Mouse (Mus musculus) MEL (cell line): ENCODE measurements around the gene Sgms1. TPM values are rescaled to one million over a fixed set of nuclear protein-coding genes. Genes with fewer than 3 reads are reported as not detected.
A peak's percentile ranks its signal among the peaks of the same experiment; 100 is the strongest.
"Not testable (repeated sequence)": the region's sequence is repeated elsewhere in the genome, so short reads cannot be mapped to it uniquely, and the experiment has no call there.

Source experiments
- DNase-seq: peaks from one replicate; pipeline ENCODE4 v3.0.0; 2011; ENCODE audit warnings: low read depth, low spot score
- H3K27ac ChIP-seq: 2 replicates; pipeline ENCODE4 v1.5.1; 2012; ENCODE audit warnings: low read depth, mild to moderate bottlenecking, control low read depth, low read length, moderate library complexity; ENCODE audit not compliant: control insufficient read depth
- H3K27me3 ChIP-seq, 2 experiments: fragments of 150-350 bp in 1 of 2; sonication (generic) in 1 of 2; 2 replicates each; pipeline ENCODE4 v1.6.1; 2012; ENCODE audit warnings: low read length in 2 of 2, mild to moderate bottlenecking in 2 of 2, improper control_type of control experiment in 1 of 2, moderate library complexity in 1 of 2; ENCODE audit not compliant: insufficient read depth in 2 of 2, control insufficient read depth in 1 of 2
- H3K36me3 ChIP-seq, 2 experiments: 2 replicates each; pipeline ENCODE4 v1.6.1; 2012 to 2014; ENCODE audit warnings: low read length in 2 of 2, improper control_type of control experiment in 1 of 2, inconsistent platforms in 1 of 2, mild to moderate bottlenecking in 1 of 2; ENCODE audit not compliant: insufficient read depth in 2 of 2, control insufficient read depth in 1 of 2
- H3K4me1 ChIP-seq, 2 experiments: fragments of 150-350 bp in 1 of 2; sonication (generic) in 1 of 2; 2 replicates each; pipeline ENCODE4 v1.6.1; 2012; ENCODE audit warnings: low read length in 2 of 2, improper control_type of control experiment in 1 of 2, mild to moderate bottlenecking in 1 of 2; ENCODE audit not compliant: insufficient read depth in 2 of 2, control insufficient read depth in 1 of 2
- H3K4me3 ChIP-seq, 2 experiments: fragments of 150-350 bp in 1 of 2; sonication (generic) in 1 of 2; 2 replicates each; pipeline ENCODE4 v1.5.1; 2012; ENCODE audit warnings: low read depth in 2 of 2, low read length in 2 of 2, mild to moderate bottlenecking in 2 of 2, moderate library complexity in 2 of 2, control low read depth in 1 of 2, improper control_type of control experiment in 1 of 2; ENCODE audit not compliant: control insufficient read depth in 1 of 2, insufficient read depth in 1 of 2
- H3K79me2 ChIP-seq: 2 replicates; pipeline ENCODE4 v1.6.1; 2012; ENCODE audit warnings: mild to moderate bottlenecking, low read length, moderate library complexity; ENCODE audit not compliant: control insufficient read depth, poor library complexity, insufficient read depth
- H3K9ac ChIP-seq: 2 replicates; pipeline ENCODE4 v1.6.1; 2012; ENCODE audit warnings: low read depth, mild to moderate bottlenecking, control low read depth, low read length, moderate library complexity; ENCODE audit not compliant: control insufficient read depth, poor library complexity, severe bottlenecking
- H3K9me3 ChIP-seq: fragments of 150-350 bp; sonication (generic); replicated peaks from 2 replicates; pipeline ENCODE4 v1.6.1; 2012; ENCODE audit warnings: mild to moderate bottlenecking, low read length, improper control_type of control experiment, moderate library complexity; ENCODE audit not compliant: insufficient read depth
- CHD2 ChIP-seq: IDR thresholded peaks from 2 replicates; pipeline ENCODE4 v1.6.1; 2011; ENCODE audit warnings: low read length, improper control_type of control experiment
- E2F4 ChIP-seq: IDR thresholded peaks from 2 replicates; pipeline ENCODE4 v1.6.1; 2011; ENCODE audit warnings: low read depth, low read length, improper control_type of control experiment, borderline replicate concordance
- EP300 ChIP-seq, 2 experiments: IDR thresholded peaks; 2 replicates each; pipeline ENCODE4 v1.6.1; 2011; ENCODE audit warnings: improper control_type of control experiment in 2 of 2, low read length in 2 of 2, low read depth in 1 of 2, mild to moderate bottlenecking in 1 of 2
- ETS1 ChIP-seq: IDR thresholded peaks from 2 replicates; pipeline ENCODE4 v1.6.1; 2012; ENCODE audit warnings: low read depth, mild to moderate bottlenecking, inconsistent platforms, low read length, improper control_type of control experiment, moderate library complexity
- GATA1 ChIP-seq: IDR thresholded peaks from 2 replicates; pipeline ENCODE4 v1.6.1; 2011; ENCODE audit warnings: low read depth, low read length, improper control_type of control experiment
- JUND ChIP-seq: IDR thresholded peaks from 2 replicates; pipeline ENCODE4 v1.6.1; 2011; ENCODE audit warnings: low read depth, mild to moderate bottlenecking, improper control_type of control experiment, low read length
- MEF2A ChIP-seq: IDR thresholded peaks from 2 replicates; pipeline ENCODE4 v1.6.1; 2014; ENCODE audit warnings: low read depth, mild to moderate bottlenecking, inconsistent platforms, low read length, improper control_type of control experiment; ENCODE audit not compliant: poor library complexity, insufficient replicate concordance, severe bottlenecking; ENCODE audit errors: extremely low read depth
- MYB ChIP-seq: IDR thresholded peaks from 2 replicates; pipeline ENCODE4 v1.6.1; 2011; ENCODE audit warnings: mild to moderate bottlenecking, low read depth, low read length, improper control_type of control experiment
- MYC ChIP-seq: IDR thresholded peaks from 2 replicates; pipeline ENCODE4 v1.6.1; 2011; ENCODE audit warnings: low read depth, mild to moderate bottlenecking, low read length, improper control_type of control experiment, moderate library complexity
- NELFE ChIP-seq: IDR thresholded peaks from 2 replicates; pipeline ENCODE4 v1.6.1; 2011; ENCODE audit warnings: low read depth, low read length, improper control_type of control experiment
- POLR2A ChIP-seq, 2 experiments: IDR thresholded peaks; 2 replicates each; pipeline ENCODE4 v1.6.1; 2011 to 2012; ENCODE audit warnings: low read length in 2 of 2, mild to moderate bottlenecking in 2 of 2, control low read depth in 1 of 2, improper control_type of control experiment in 1 of 2, low read depth in 1 of 2, moderate library complexity in 1 of 2; ENCODE audit not compliant: control insufficient read depth in 1 of 2, insufficient read depth in 1 of 2, poor library complexity in 1 of 2
- POLR2AphosphoS5 ChIP-seq: IDR thresholded peaks from 2 replicates; pipeline ENCODE4 v1.6.1; 2012; ENCODE audit warnings: low read depth, borderline replicate concordance, mild to moderate bottlenecking, inconsistent platforms, low read length, moderate library complexity, mixed read lengths
- SIN3A ChIP-seq: IDR thresholded peaks from 2 replicates; pipeline ENCODE4 v1.6.1; 2012; ENCODE audit warnings: low read length, improper control_type of control experiment, inconsistent platforms
- SMC3 ChIP-seq: IDR thresholded peaks from 2 replicates; pipeline ENCODE4 v1.6.1; 2011; ENCODE audit warnings: low read depth, low read length, improper control_type of control experiment
- TAL1 ChIP-seq: IDR thresholded peaks from 2 replicates; pipeline ENCODE4 v1.6.1; 2012; ENCODE audit warnings: mild to moderate bottlenecking, inconsistent platforms, low read length, moderate library complexity, mixed read lengths
- TBP ChIP-seq: IDR thresholded peaks from 2 replicates; pipeline ENCODE4 v1.8.0; 2011; ENCODE audit warnings: low read depth, low read length, improper control_type of control experiment
- TCF12 ChIP-seq: IDR thresholded peaks from 2 replicates; pipeline ENCODE4 v1.6.1; 2014; ENCODE audit warnings: low read depth, mild to moderate bottlenecking, inconsistent platforms, low read length, improper control_type of control experiment, moderate library complexity
- ZNF384 ChIP-seq: IDR thresholded peaks from 2 replicates; pipeline ENCODE4 v1.6.1; 2012; ENCODE audit warnings: low read depth, mild to moderate bottlenecking, inconsistent platforms, low read length, improper control_type of control experiment
- polyA plus RNA-seq, 2 experiments: library from polyadenylated mRNA; stranded (reverse) in 1 of 2; unstranded in 1 of 2; fragments of >175 nt in 1 of 2; fragments of >200 nt in 1 of 2; gene quantifications; 2 replicates each; pipeline versions ENCODE4 v1.2.1 to v1.2.4; 2012; ENCODE audit warnings: low replicate concordance in 2 of 2, low read depth in 1 of 2; ENCODE audit not compliant: insufficient read length in 2 of 2, insufficient read depth in 1 of 2, missing spikeins in 1 of 2
- total RNA-seq: library from RNA; depleted of rRNA; stranded (reverse); fragments of 300-350 nt; gene quantifications from 2 replicates; pipeline ENCODE4 v1.2.3, GENCODE M21; 2012

The Sgms1 gene
- total and polyA plus RNA-seq, 3 experiments, result 16.3 to 18.5 TPM; not detected in 1

GRCm38 (mm10) chr19:32317347-32317746 lies 72.2 kb downstream of the Sgms1 start:
- H3K79me2 ChIP-seq, H3K4me3 ChIP-seq, H3K27me3 ChIP-seq, H3K9ac ChIP-seq, H3K9me3 ChIP-seq: not testable (repeated sequence)
- Histone ChIP-seq H3K27ac (peak overlapping the region; percentile 77), H3K4me1 (peaks cover 22 to 24% of the 10 kb centered on the region in 2 experiments), H3K36me3 (peaks cover 0 to 28% of the 10 kb centered on the region in 2 experiments; a peak in 2 of 4 replicates)
- DNase-seq, result peak; percentile 53
- TF ChIP-seq TCF12, result peak; percentile 37; the same call in 1 of the 2 replicates
- TF ChIP-seq SIN3A, result peak; percentile 18; the same call in 1 of the 2 replicates
- peak; percentile 53 to 82; a peak in 3 of 4 replicates for TF ChIP-seq EP300 (IDR thresholded peaks at IDR 0.05; ENCODE audit: low read depth in 1 of 2, low read length in 2 of 2)
- TF ChIP-seq MYB, result peak; percentile 13; the same call in 1 of the 2 replicates
- peak; percentile 56 for TF ChIP-seq TAL1
- TF ChIP-seq ETS1, result peak; percentile 30; the same call in 1 of the 2 replicates
- peak; percentile 66 for TF ChIP-seq GATA1

GRCm38 (mm10) chr19:32313304-32313703 lies 76.2 kb downstream of the Sgms1 start:
- no peak overlapping the region for H3K27ac ChIP-seq
- TF ChIP-seq MEF2A (no peak), POLR2AphosphoS5 (no peak), TBP (no peak), ETS1 (no peak), EP300 (IDR thresholded peaks at IDR 0.05; ENCODE audit: low read depth in 1 of 2, low read length in 2 of 2) (no peak), SMC3 (no peak), POLR2A (IDR thresholded peaks at IDR 0.05; ENCODE audit: control insufficient read depth in 1 of 2, insufficient read depth in 1 of 2, low read depth in 1 of 2, low read length in 2 of 2, poor library complexity in 1 of 2) (no peak), MYC (no peak), E2F4 (no peak), NELFE (no peak), CHD2 (no peak), JUND (no peak), ZNF384 (no peak), SIN3A (no peak)

More at GRCm38 (mm10) chr19:32313304-32313703, 76.2 kb downstream of the Sgms1 start:
- H3K79me2 ChIP-seq, result peaks cover 3% of the 10 kb centered on the region; the same call in 1 of the 2 replicates
- peaks cover 22 to 24% of the 10 kb centered on the region in 2 experiments for H3K4me1 ChIP-seq
- no peak for DNase-seq
- H3K4me3 ChIP-seq, result no peak overlapping the region
- H3K27me3 ChIP-seq, result no peaks in the 10 kb centered on the region
- H3K36me3 ChIP-seq, result peaks cover 0 to 28% of the 10 kb centered on the region in 2 experiments; a peak in 2 of 4 replicates
- no peak overlapping the region for H3K9ac ChIP-seq
- H3K9me3 ChIP-seq, result no peaks in the 10 kb centered on the region
